Mouse (Mus musculus): ENCODE data around the gene Slc6a16. TPM values are rescaled to one million over a fixed set of nuclear protein-coding genes. Genes with fewer than 3 reads are reported as not detected.

The Slc6a16 gene
- total RNA-seq (2021), result 1 to 10 TPM; 1.9 to 2.4 TPM
- long read RNA-seq, experiment 1, partial matches to known transcripts, result 1 of 3 reads
- long read RNA-seq, experiment 1, other reads (novel, unspliced or antisense), result 1 of 3 reads
- long read RNA-seq, experiment 2, partial matches to known transcripts, result 0 of 5 reads
- long read RNA-seq, experiment 2, other reads (novel, unspliced or antisense), result 5 of 5 reads

DNA sequence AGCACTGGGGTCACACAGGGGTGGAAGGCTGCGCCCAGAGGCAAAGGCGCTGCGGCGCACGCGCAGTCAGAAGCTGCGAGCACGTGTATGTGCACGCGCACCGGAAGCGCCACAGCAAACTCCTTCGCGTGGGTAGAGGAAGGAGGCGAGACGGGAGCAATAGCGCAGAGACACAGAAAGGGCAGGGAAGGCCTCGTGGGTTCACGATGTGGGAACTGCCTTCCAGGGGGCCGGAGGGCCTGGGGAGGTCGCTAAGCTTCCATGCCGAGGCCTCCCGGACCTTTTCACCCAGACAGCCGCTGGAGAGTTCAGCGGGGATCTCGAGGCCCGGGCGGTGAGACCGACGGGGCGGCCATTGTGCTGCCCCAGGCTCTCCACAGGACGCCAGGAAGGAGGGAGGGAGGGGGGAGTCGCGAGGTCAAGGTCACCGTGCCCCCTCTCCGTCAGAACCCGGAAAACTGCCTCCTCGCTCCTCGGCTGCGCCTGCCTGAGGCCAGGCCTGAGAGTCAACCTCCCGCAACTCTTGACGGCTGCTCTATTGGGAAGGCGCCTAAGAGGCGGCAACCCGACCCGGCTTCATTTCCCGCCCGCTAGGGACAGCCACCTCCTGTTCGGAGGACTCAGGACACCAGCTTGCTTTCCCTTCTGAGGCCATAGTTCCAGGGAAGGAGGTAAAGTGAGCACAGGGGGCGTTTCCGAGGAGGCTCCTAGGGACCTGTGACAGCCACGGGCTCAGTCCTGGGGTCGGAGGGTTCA is at the start of gene Slc6a16:
Gene Slc6a16 (plus strand): TSS at position 453 of the 756 bp plus-strand sequence.
- Histone ChIP-seq H3K27ac (no peak within 1 kb of the TSS), H3K4me3 (peak within 1 kb of the TSS; percentile 41)
- TF ChIP-seq CTCF (IDR thresholded peaks at IDR 0.05), result no peak
- DNase-seq (ENCODE audit: extremely low spot score in 1 of 2, low spot score in 2 of 2), result peak; percentile 49 to 68
- intact Hi-C loops (cut with DNase I), result no loop called here

DNA sequence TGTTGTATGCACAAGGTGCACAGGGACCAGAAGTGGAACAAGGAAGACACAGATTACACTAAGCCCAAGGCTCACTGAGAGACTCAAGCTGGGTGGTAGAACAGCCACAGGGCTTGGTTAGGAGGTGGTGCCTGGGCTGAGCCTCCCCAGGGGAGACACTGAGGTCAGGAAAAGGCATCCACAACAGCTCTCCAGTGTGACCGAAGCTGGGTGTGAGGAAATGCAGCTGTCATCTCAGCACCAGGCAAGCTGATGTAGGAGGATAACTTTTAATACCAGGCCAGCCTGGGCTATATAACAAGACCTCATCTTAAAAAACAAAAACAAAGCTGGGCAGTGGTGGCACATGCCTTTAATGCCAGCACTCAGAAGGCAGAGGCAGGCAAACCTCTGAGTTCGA is 49.7 kb upstream of the Slc6a16 start:
- intact Hi-C loops (cut with DNase I), result no loop called here
- H3K4me3 ChIP-seq, result no peak overlapping the region
- DNase-seq (ENCODE audit: extremely low spot score in 1 of 2, low spot score in 2 of 2), result no peak
- H3K27ac ChIP-seq, result no peak overlapping the region
- TF ChIP-seq CTCF (IDR thresholded peaks at IDR 0.05), result no peak

DNA sequence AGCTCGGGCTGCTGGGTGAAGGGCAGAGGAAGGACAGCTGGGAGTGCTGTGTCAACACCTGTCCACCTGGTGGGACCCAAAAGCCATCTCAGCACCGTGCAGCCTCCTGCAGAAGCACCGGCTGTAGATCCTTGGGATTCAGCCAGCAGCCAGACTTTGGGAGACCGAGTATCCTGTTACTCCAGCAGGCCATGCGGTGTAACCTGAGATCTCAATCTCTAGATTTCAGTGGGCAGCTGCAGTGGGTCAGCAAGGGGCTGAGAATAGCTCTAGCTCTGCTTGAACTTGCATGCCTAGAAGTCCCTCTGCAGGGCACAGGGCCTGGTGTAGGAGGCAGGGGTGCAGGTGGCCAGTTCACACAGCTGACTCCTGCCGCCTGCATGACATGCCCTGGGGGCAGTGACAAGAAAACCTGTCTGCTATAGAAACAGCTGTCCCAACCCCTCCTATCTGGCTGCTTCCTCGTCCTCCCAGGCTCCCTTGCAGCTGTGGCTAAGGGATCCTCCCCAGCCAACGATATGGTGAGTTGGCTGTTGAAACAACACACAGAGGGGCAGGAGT is 49.0 kb upstream of the Slc6a16 start:
- Histone ChIP-seq H3K27ac (no peak overlapping the region), H3K4me3 (no peak overlapping the region)
- intact Hi-C loops (cut with DNase I), result no loop called here
- no peak for TF ChIP-seq CTCF (IDR thresholded peaks at IDR 0.05)
- DNase-seq (ENCODE audit: extremely low spot score in 1 of 2, low spot score in 2 of 2), result no peak

DNA sequence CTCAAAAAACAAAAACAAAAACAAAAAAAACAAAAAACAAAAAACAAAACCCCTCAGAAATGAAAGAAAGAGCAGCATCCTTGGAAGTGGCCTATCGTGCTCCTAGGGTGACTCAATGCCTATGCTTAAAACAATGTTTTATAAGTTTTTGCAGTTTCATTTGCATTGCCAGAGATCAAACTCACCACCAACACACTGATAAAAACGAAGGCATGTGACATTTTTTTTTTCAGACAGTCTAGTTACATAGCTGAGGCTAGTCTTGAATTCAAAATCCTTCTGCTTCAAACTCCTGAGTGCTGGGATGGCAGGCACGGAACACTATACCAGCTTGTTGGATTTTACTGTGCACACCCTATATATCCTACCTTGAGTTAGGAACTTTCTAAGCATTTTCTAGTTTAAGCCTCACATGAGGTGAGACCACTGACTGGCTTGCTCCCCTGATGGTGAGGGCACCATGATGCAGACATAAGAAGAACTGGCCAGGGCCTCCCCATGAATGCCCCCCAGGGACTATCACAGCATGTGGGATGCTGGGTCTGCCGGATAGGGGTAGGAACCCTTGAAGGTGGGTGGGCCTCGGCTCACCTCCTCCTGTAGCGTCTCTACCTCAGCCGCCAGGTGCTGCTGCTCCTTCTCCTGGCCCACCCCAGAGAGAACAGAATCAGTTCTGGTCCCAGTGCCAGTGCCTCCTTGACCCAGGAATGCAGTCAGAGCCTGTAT is 48.1 kb upstream of the Slc6a16 start:
- TF ChIP-seq CTCF (IDR thresholded peaks at IDR 0.05), result no peak
- intact Hi-C loops (cut with DNase I), result no loop called here
- no peak overlapping the region for H3K4me3 ChIP-seq
- no peak overlapping the region for H3K27ac ChIP-seq
- DNase-seq (ENCODE audit: extremely low spot score in 1 of 2, low spot score in 2 of 2), result no peak

DNA sequence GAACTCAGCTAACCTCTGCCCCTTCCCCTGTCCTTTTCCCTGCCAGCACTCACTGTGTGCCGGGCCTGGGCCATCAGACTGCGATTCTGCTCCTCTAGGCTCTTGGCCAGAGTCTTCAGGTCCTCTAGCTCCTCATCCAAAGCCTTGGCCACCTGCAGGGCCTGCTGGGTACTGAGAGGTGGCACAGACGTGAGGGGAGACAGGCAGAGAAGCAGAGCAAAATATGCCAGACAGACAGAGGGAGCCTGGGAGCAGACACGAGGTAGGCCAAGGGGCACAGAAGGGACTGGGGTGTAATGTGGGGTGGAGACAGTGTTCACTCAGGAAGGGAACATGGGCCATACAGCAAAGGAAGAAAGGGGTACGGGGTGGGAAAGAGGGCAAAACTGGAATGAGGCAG is 47.5 kb upstream of the Slc6a16 start:
- no peak overlapping the region for H3K27ac ChIP-seq
- intact Hi-C loops (cut with DNase I), result no loop called here

DNA sequence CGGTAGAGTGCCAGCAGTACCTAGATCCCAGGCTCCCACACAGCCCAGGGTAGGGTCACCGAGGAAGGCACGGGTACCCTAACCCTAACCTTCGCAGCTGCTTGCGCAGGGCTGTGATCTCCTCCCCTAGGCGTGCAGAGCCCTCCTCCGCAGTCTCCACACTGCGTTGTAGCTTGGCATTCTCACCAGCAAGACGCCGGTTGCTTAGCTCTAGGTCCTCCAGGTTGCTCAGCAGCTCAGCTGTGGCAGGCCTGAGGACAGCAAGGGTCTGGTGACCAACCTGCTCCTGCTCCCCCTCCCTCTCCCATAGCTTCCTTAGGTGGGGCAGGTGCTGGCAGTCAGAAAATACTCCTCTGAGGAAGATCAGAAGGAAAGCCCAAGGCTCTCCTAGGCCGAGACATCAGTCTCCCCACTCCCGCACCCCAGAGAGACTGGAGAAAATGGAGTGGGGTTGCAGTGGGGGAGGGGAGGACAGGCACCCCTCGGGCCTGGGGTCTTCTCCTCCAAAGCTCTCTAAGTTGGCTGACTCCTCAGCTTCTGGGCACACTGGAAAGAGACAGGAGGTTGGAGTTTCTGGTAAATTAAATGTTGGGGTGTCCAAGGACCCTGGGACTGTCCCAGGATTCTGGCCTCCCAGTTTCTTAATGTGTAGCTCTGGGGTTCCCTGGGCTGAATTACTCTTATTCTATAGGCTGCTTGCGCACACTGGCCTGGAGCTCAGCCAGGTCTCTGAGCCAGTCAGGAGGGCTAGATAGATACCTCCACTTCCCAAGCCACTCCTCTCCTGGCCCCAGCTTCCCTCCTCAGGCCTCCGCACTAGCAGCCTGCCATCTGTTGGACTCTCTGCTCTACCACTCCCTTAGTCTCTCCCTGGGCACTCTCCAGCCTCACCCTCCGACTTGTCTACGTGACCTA is 46.8 kb upstream of the Slc6a16 start:
- intact Hi-C loops (cut with DNase I), result no loop called here
- no peak for DNase-seq (ENCODE audit: extremely low spot score in 1 of 2, low spot score in 2 of 2)
- no peak for TF ChIP-seq CTCF (IDR thresholded peaks at IDR 0.05)

More for the DNA sequence above, 47.5 kb upstream of the Slc6a16 start:
- peak; percentile 2; the same call in 1 of the 2 replicates for TF ChIP-seq CTCF (IDR thresholded peaks at IDR 0.05)
- no peak overlapping the region for H3K4me3 ChIP-seq
- no peak for DNase-seq (ENCODE audit: extremely low spot score in 1 of 2, low spot score in 2 of 2)

DNA sequence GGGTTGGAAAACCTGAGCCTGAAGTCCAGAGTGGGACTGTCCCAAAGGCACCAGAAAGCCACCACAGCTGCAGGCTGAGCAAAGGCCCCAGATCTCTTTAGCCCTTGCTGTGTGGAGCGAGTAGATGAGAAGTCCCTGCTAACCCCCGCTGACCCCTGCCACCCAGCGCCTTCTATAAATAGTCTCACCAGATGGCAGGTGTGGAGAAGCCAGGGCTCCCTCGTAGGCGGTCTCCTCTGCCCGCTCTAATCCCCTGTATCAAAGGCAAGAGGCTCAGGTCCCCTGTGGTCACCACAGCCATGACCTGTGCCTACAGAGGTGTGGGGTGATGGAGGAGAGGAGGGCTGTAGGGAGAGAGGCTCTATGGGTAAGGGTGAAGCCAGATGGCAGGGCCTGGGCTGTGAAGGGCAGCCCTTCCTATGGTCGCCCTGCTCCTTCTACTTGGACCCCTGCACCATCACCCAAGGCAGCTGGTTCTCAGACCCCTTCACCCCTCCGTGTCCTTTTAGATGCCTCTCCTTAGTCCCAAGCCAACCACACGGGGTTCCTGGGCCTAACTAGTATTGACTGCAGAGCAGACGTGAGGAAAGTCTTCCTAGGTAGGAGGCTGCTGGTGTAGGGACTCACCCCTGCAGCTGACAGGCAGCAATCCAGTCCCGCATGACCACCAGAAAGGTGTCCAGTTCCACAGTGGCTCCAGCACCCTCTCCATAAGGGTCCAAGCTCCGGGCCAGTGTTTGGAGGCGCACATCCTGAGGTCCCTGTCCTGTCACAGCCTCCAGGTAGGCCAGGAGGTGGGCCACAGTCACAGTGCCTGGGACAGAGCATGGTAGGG is 45.3 kb upstream of the Slc6a16 start:
- no peak for TF ChIP-seq CTCF (IDR thresholded peaks at IDR 0.05)
- intact Hi-C loops (cut with DNase I), result no loop called here
- no peak for DNase-seq (ENCODE audit: extremely low spot score in 1 of 2, low spot score in 2 of 2)
- Histone ChIP-seq H3K27ac (no peak overlapping the region; the same call in 1 of the 2 replicates), H3K4me3 (no peak overlapping the region)

More for the DNA sequence above, 46.8 kb upstream of the Slc6a16 start:
- H3K4me3 ChIP-seq, result no peak overlapping the region
- no peak overlapping the region for H3K27ac ChIP-seq

DNA sequence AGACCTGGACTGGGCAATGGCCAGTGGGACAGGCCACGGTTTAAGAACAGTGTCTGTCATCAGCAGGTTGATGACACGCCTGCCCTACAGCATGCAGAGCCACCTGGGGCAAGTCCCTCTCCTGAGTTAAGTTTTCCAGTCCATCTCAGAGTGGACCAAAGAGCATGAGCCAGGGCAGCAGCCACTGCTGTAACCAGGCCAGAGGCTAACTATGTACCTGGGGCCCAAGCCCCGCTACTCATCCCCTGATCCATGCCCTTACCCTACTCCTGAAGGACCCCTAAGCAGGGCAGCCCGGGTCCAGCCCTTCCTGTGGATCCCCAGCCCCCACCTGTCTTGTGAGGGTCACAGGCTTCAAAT is 44.7 kb upstream of the Slc6a16 start:
- no peak for TF ChIP-seq CTCF (IDR thresholded peaks at IDR 0.05)
- no peak overlapping the region for H3K4me3 ChIP-seq
- intact Hi-C loops (cut with DNase I), result no loop called here
- no peak for DNase-seq (ENCODE audit: extremely low spot score in 1 of 2, low spot score in 2 of 2)
- peak overlapping the region; percentile 83; the same call in 1 of the 2 replicates for H3K27ac ChIP-seq

DNA sequence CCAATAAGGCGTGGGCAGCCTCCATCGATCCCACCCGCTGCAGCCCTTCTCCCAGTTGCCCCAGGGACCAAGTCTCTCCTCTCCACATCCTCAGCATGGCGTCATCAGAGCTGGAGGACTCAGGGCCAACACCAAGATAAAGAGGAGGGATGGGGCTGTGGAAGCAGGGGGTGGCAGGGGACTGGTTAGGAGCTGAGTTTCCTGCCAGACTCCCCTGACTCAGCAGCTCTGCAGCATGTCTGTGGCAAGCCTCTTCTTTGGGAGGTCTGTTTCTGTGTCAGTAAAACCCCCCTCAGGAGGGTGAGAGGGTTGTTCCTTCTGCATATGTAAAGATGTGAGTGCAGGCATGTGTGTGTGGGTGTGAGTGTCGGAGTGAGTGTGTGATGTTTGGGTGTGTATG is 43.9 kb upstream of the Slc6a16 start:
- intact Hi-C loops (cut with DNase I), result no loop called here
- no peak for TF ChIP-seq CTCF (IDR thresholded peaks at IDR 0.05)
- no peak for DNase-seq (ENCODE audit: extremely low spot score in 1 of 2, low spot score in 2 of 2)

DNA sequence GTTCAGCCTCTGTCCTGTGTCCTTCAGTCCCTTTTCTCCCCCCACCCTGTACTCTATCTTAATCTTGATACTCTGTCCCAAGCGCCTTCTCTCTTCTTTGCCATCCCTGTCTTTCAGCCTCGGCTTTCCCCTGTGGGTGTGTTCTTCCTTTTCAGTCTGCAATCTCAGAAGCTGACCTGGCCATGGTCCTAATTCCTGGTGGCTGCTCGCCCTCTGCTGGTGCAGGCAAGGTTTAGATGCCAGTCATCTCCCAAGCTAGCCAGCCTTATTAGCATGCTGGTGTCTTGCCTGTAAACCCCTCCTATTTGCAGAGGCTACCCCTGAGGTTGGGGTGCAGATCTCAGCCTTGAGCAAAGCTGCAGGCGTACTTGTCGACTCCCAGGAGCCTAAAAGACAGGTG is 42.5 kb upstream of the Slc6a16 start:
- DNase-seq (ENCODE audit: extremely low spot score in 1 of 2, low spot score in 2 of 2), result peak; percentile 70
- intact Hi-C loops (cut with DNase I), result loop anchor here (1.0 kb wide), 1 partner anchor 36 kb away; no protein-coding TSS in a partner anchor
- H3K27ac ChIP-seq, result peak overlapping the region; percentile 83
- peak; percentile 76 for TF ChIP-seq CTCF (IDR thresholded peaks at IDR 0.05)
- H3K4me3 ChIP-seq, result no peak overlapping the region

More for the DNA sequence above, 43.9 kb upstream of the Slc6a16 start:
- peak overlapping the region; percentile 83 for H3K27ac ChIP-seq
- no peak overlapping the region for H3K4me3 ChIP-seq
